Mouse (Mus musculus) ES-E14 (cell line): ENCODE measurements at regions not wholly inside any gene's neighbourhood (a gene's known extent, or its start where the extent isn't known, plus 50 kb on each side); places are given as distances from the start of the nearest gene placed in this dataset.

Source experiments
- DNase-seq: peaks from one replicate; pipeline ENCODE4 v3.0.0-alpha.2; 2013; ENCODE audit warnings: low read depth, low spot score
- H3K27ac ChIP-seq: 2 replicates; pipeline ENCODE4 v1.5.1; 2012; ENCODE audit warnings: low read depth, mild to moderate bottlenecking, low read length, moderate library complexity, mixed read lengths; ENCODE audit not compliant: poor library complexity, insufficient read depth, severe bottlenecking
- H3K36me3 ChIP-seq: 2 replicates; pipeline ENCODE4 v1.6.1; 2012; ENCODE audit warnings: mild to moderate bottlenecking, low read length, moderate library complexity, mixed read lengths; ENCODE audit not compliant: control insufficient read depth, poor library complexity, insufficient read depth, severe bottlenecking
- H3K4me1 ChIP-seq, 2 experiments: fragments of 150-350 bp in 1 of 2; sonication (generic) in 1 of 2; 2 replicates each; pipeline ENCODE4 v1.6.1; 2012; ENCODE audit warnings: low read length in 2 of 2, mild to moderate bottlenecking in 1 of 2, mixed read lengths in 1 of 2; ENCODE audit not compliant: control insufficient read depth in 2 of 2, insufficient read depth in 2 of 2, poor library complexity in 1 of 2
- H3K4me3 ChIP-seq, 2 experiments: fragments of 150-350 bp in 1 of 2; sonication (generic) in 1 of 2; 2 replicates each; pipeline ENCODE4 v1.5.1; 2012; ENCODE audit warnings: low read length in 2 of 2, low read depth in 1 of 2, mild to moderate bottlenecking in 1 of 2, mixed read lengths in 1 of 2; ENCODE audit not compliant: insufficient read depth in 1 of 2, poor library complexity in 1 of 2, severe bottlenecking in 1 of 2
- H3K9ac ChIP-seq: 2 replicates; pipeline ENCODE4 v1.6.1; 2012; ENCODE audit warnings: low read depth, mild to moderate bottlenecking, low read length, mixed read lengths; ENCODE audit not compliant: poor library complexity, insufficient read depth, severe bottlenecking
- H3K9me3 ChIP-seq: fragments of 150-350 bp; sonication (generic); 2 replicates; pipeline ENCODE4 v1.6.1; 2012; ENCODE audit warnings: low read depth, mild to moderate bottlenecking, low read length; ENCODE audit not compliant: control insufficient read depth, insufficient read depth
- CHD2 ChIP-seq: IDR thresholded peaks from 2 replicates; pipeline ENCODE4 v1.6.1; 2014; ENCODE audit warnings: mild to moderate bottlenecking, low read depth, low read length, inconsistent platforms
- HCFC1 ChIP-seq: IDR thresholded peaks from 2 replicates; pipeline ENCODE4 v1.6.1; 2012; ENCODE audit warnings: low read length, inconsistent platforms, borderline replicate concordance; ENCODE audit not compliant: insufficient read depth
- MAFK ChIP-seq: IDR thresholded peaks from 2 replicates; pipeline ENCODE4 v1.6.1; 2014; ENCODE audit warnings: mild to moderate bottlenecking, low read depth, low read length, inconsistent platforms; ENCODE audit not compliant: insufficient read depth
- ZC3H11A ChIP-seq: IDR thresholded peaks from 2 replicates; pipeline ENCODE4 v1.6.1; 2012; ENCODE audit warnings: low read depth, mild to moderate bottlenecking, inconsistent platforms, low read length, borderline replicate concordance
- ZNF384 ChIP-seq: IDR thresholded peaks from 2 replicates; pipeline ENCODE4 v1.6.1; 2012; ENCODE audit warnings: low read depth, low read length, inconsistent platforms
- in situ Hi-C, 2 experiments: fragments of 600-800 bp; cut with MboI; formaldehyde crosslinking; loops; one replicate each; pipeline ENCODE4 v1.15.1; 2025; ENCODE audit warnings: low sequenced_read_pairs in 2 of 2, inconsistent platforms in 1 of 2; ENCODE audit not compliant: unreplicated experiment in 2 of 2

GRCm38 (mm10) chr5:56122130-56122529 is 1595.6 kb upstream of the Pcdh7 start:
- no peak overlapping the region for H3K9ac ChIP-seq
- peak; percentile 54 for DNase-seq
- no peak overlapping the region for H3K4me3 ChIP-seq
- TF ChIP-seq CHD2 (peak; percentile 66), ZC3H11A (no peak)
- H3K4me1 ChIP-seq = peaks cover 0 to 9% of the 10 kb centered on the region in 2 experiments; a peak in 1 of 4 replicates
- H3K36me3 ChIP-seq = no peaks in the 10 kb centered on the region
- in situ Hi-C loops = no loop called here
- H3K27ac ChIP-seq = no peak overlapping the region
- no peaks in the 10 kb centered on the region for H3K9me3 ChIP-seq

GRCm38 (mm10) chr5:56141616-56142015 is 1576.2 kb upstream of the Pcdh7 start:
- Histone ChIP-seq H3K9ac (no peak overlapping the region), H3K36me3 (no peaks in the 10 kb centered on the region), H3K4me3 (no peak overlapping the region), H3K9me3 (no peaks in the 10 kb centered on the region), H3K27ac (no peak overlapping the region), H3K4me1 (no peaks in the 10 kb centered on the region)
- in situ Hi-C loops = no loop called here
- TF ChIP-seq HCFC1 = no peak
- no peak for TF ChIP-seq ZC3H11A
- TF ChIP-seq ZNF384 = no peak
- no peak for TF ChIP-seq MAFK
- TF ChIP-seq CHD2 = no peak
- DNase-seq = no peak
